ENCODE assay signal across 8 mouse cellular contexts in the genomic region with DNA sequence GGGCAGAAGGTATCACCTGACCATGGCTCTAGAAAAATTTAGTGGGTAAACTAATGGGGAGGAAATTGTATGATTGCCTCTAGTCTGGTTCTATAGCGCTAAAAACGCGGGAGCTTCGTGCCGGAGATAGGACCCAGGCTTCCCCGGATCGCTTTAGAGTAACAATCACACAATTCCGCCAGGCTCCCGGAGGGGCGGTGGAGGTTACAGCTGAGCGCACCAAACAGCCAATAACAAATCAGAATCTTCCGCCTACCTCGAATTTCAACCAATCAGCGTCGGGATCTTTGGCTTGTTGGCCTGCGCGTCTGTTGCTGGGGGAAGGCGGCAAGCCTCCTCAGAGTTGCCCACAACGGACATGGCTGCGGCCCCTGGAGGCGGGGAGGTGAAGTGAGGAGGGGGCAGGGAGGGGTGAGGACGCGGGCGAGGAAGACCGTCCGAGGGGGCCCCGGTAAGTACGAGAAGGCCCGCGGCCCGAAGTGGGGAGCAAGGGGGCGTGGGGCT. TPM values are rescaled to one million over a fixed set of nuclear protein-coding genes. Genes with fewer than 3 reads are reported as not detected.
A peak's percentile ranks its signal among the peaks of the same experiment; 100 is the strongest.
DNase-seq lines count a peak whose midpoint lies in the region; ATAC-seq lines count a peak whose summit lies in the region.

A gene (plus strand): TSS at position 331 of the 504 bp plus-strand sequence.

- H3K4me3 ChIP-seq in lung, embryonic 16.5 days (ENCODE audit: low read length) = peak within 1 kb of the TSS; percentile 82

- H3K4me1 ChIP-seq in lung, embryonic 16.5 days (replicated peaks; ENCODE audit: control insufficient read depth, insufficient read depth, low read length) = peaks cover 30% of the 10 kb centered on the region

- peak; percentile 96 to 98 for ATAC-seq in hematopoietic stem cell, adult 5-6 weeks (replicated peaks in 1 of 2; ENCODE audit: insufficient read depth in 1 of 2, low FRiP score in 2 of 2, low TSS enrichment in 1 of 2, low read depth in 1 of 2, poor library complexity in 2 of 2, severe bottlenecking in 2 of 2)
- peak; percentile 97 for ATAC-seq in lung, embryonic 16.5 days (ENCODE audit: low read depth)

- H3K27ac ChIP-seq in lung, embryonic 16.5 days (ENCODE audit: low read length) = peak within 1 kb of the TSS; percentile 94

- peak; percentile 92 for DNase-seq in MEL-GATA-1-ER (ENCODE audit: extremely low read depth, low read depth)
- peak; percentile 99 for DNase-seq in cerebellum, adult 8-10 months
- DNase-seq in forelimb bud, embryonic 11.5 days (ENCODE audit: low read depth, low spot score) = peak; percentile 99
- peak; percentile 99 for DNase-seq in layer of hippocampus, adult 9-10 months (ENCODE audit: low spot score)
- peak; percentile 96 for DNase-seq in ovary, postnatal 10 days (ENCODE audit: low spot score)
- DNase-seq in thymus, postnatal 10 days (ENCODE audit: low spot score in 2 of 2) = peak; percentile 96 to 98

- peak within 1 kb of the TSS; percentile 87 for H3K9ac ChIP-seq in lung, embryonic 16.5 days (ENCODE audit: low read length)

- H3K9me3 ChIP-seq in lung, embryonic 16.5 days (ENCODE audit: control insufficient read depth, low read length) = no peaks in the 10 kb centered on the region

- H3K27me3 ChIP-seq in lung, embryonic 16.5 days (ENCODE audit: control insufficient read depth, insufficient read depth, low read depth, low read length) = no peaks in the 10 kb centered on the region

- H3K4me2 ChIP-seq in lung, embryonic 16.5 days (ENCODE audit: low read depth, low read length) = peak within 1 kb of the TSS; percentile 61

- under 1% methylated on average over 31 of the region's 32 CpGs for WGBS in lung, embryonic 16.5 days

- H3K36me3 ChIP-seq in lung, embryonic 16.5 days (ENCODE audit: control insufficient read depth, insufficient read depth, low read length) = no peaks in the 10 kb centered on the region

RNA-seq across cellular contexts. Expression of the gene that starts here (rescaled TPM):
- total RNA-seq in hematopoietic stem cell, adult 5-6 weeks (2017) = 10.9 and 33.5 TPM in 2 replicates
- polyA plus RNA-seq in lung, embryonic 16.5 days (2015; fragmentation: Nextera tagmentation; extraction: Ambion mirVana) = 28.2 and 29.1 TPM in 2 replicates

Comparison
In these comparisons a context has a peak if more than half of its experiments do, and no peak if none do; other contexts are left out.
1. Peak in every context shown above with its lines: DNase-seq, ATAC-seq, H3K4me3 ChIP-seq and H3K27ac ChIP-seq.